Mouse (Mus musculus): ENCODE data around the gene Gm8108. TPM values are rescaled to one million over a fixed set of nuclear protein-coding genes. Genes with fewer than 3 reads are reported as not detected.
"Not testable (repeated sequence)": the region's sequence is repeated elsewhere in the genome, so short reads cannot be mapped to it uniquely, and the experiment has no call there.

The Gm8108 gene
- 0.09 and 0.54 TPM in 2 replicates for polyA plus RNA-seq (2014; fragmentation: Nextera tagmentation; extraction: Ambion mirVana)

GRCm38 (mm10) chr14:4110426-4110825, at the start of gene Gm8108:
TSS of gene Gm8108 (plus strand) at chr14:4110526.
- not testable (repeated sequence) for H3K27me3 ChIP-seq (ENCODE audit: control insufficient read depth, insufficient read depth, low read length); H3K36me3 ChIP-seq (ENCODE audit: control insufficient read depth, insufficient read depth, low read length); H3K4me1 ChIP-seq (ENCODE audit: control insufficient read depth, insufficient read depth, low read length); H3K9me3 ChIP-seq (ENCODE audit: control insufficient read depth, low read length); H3K9ac ChIP-seq (ENCODE audit: low read length); ATAC-seq (ENCODE audit: insufficient number of reproducible peaks, low FRiP score, low TSS enrichment, low read depth); H3K27ac ChIP-seq (replicated peaks; ENCODE audit: low read depth, low read length)
- WGBS: 3% methylated on average over 22 of the region's 37 CpGs
- DNase-seq (ENCODE audit: low spot score): peak; percentile 28
- Histone ChIP-seq H3K4me2 (ENCODE audit: low read depth, severe bottlenecking) (peak within 1 kb of the TSS; percentile 43), H3K4me3 (ENCODE audit: low read depth, low read length) (peak within 1 kb of the TSS; percentile 23)

GRCm38 (mm10) chr14:4083820-4084219, 26.5 kb upstream of the Gm8108 start, which contains the start of gene Gm3115:
TSS of gene Gm3115 (plus strand) at chr14:4084120.
- not testable (repeated sequence) for DNase-seq (ENCODE audit: low spot score); H3K27me3 ChIP-seq (ENCODE audit: control insufficient read depth, insufficient read depth, low read length); H3K27ac ChIP-seq (replicated peaks; ENCODE audit: low read depth, low read length); H3K4me1 ChIP-seq (ENCODE audit: control insufficient read depth, insufficient read depth, low read length); H3K9ac ChIP-seq (ENCODE audit: low read length); H3K9me3 ChIP-seq (ENCODE audit: control insufficient read depth, low read length); H3K4me3 ChIP-seq (ENCODE audit: low read depth, low read length); H3K4me2 ChIP-seq (ENCODE audit: low read depth, severe bottlenecking); H3K36me3 ChIP-seq (ENCODE audit: control insufficient read depth, insufficient read depth, low read length); ATAC-seq (ENCODE audit: insufficient number of reproducible peaks, low FRiP score, low TSS enrichment, low read depth)
- 65% methylated on average over 3 of the region's 3 CpGs for WGBS

DNA sequence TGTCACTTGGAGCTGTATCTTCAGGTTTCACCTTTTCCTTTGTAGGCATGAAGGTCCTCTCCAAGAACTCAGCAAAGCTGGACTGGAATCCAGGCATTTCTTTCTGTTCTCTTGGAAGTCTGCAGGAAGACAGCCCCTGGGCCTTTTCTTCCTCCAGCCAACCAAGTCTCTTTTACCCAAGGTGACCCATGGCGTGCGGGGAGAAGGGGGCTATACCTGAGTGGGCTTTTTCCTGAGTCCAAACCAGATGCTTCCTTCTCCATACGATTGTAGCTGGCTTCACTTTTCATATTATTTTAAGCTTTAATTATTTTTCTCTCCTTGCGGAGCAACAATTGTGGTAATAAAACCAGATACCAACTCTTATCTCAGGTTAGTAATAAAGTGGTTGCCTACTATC, 31.3 kb downstream of the Gm8108 start:
- ATAC-seq (ENCODE audit: insufficient number of reproducible peaks, low FRiP score, low TSS enrichment, low read depth); DNase-seq (ENCODE audit: low spot score); H3K9me3 ChIP-seq (ENCODE audit: control insufficient read depth, low read length); H3K27me3 ChIP-seq (ENCODE audit: control insufficient read depth, insufficient read depth, low read length); H3K27ac ChIP-seq (replicated peaks; ENCODE audit: low read depth, low read length); H3K4me3 ChIP-seq (ENCODE audit: low read depth, low read length); H3K4me1 ChIP-seq (ENCODE audit: control insufficient read depth, insufficient read depth, low read length); H3K36me3 ChIP-seq (ENCODE audit: control insufficient read depth, insufficient read depth, low read length); H3K4me2 ChIP-seq (ENCODE audit: low read depth, severe bottlenecking); H3K9ac ChIP-seq (ENCODE audit: low read length): not testable (repeated sequence)
- 90% methylated on average over 4 of the region's 4 CpGs for WGBS

DNA sequence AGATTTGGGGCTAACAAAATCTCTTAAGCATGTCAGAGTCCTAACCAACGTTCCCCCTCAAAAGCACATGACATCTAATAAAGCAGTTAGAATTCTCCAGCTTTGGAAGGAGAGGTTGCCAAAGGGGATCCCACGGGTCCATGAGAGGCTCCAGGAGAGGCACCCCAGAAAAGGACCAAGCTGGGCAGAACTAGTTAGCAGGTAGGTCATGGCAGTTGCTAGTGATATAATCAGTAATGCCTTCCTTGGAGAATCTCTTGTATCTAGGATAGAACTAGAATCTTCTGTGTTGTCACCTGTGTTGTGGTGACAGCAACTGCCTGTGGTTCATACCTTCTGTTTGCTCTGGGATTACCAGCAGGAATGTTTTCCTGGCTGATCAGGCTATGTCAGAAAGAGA, 54.4 kb downstream of the Gm8108 start, which contains the start of gene Gm3127:
TSS of gene Gm3127 (plus strand) at position 301 of the 400 bp plus-strand sequence.
- H3K27ac ChIP-seq (replicated peaks; ENCODE audit: low read depth, low read length); H3K9me3 ChIP-seq (ENCODE audit: control insufficient read depth, low read length); DNase-seq (ENCODE audit: low spot score); ATAC-seq (ENCODE audit: insufficient number of reproducible peaks, low FRiP score, low TSS enrichment, low read depth); H3K4me2 ChIP-seq (ENCODE audit: low read depth, severe bottlenecking); H3K9ac ChIP-seq (ENCODE audit: low read length); H3K4me3 ChIP-seq (ENCODE audit: low read depth, low read length); H3K27me3 ChIP-seq (ENCODE audit: control insufficient read depth, insufficient read depth, low read length); H3K36me3 ChIP-seq (ENCODE audit: control insufficient read depth, insufficient read depth, low read length); H3K4me1 ChIP-seq (ENCODE audit: control insufficient read depth, insufficient read depth, low read length): not testable (repeated sequence)
- WGBS: no CpG with 5 or more reads among the region's 2 CpGs

DNA sequence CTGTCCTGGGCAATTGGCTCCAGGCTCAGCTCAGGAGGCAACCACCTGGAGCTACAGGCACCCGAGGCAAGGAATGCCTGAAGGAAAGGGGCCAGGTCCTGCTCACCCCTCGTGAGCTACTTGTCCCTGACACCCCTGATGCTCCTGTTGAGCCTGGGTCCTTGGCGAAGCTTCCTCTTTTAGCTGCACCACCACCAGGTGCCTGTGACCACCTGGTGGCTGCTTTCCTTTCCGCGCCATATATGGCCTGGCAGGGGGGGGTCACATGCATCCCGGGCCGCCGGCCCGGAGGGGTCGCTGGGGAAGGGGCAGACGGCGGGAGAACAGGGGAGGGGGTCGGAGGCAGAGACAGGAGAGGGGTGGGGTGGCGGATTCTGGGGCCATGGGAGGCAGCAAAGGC, 71.7 kb downstream of the Gm8108 start:
- H3K36me3 ChIP-seq (ENCODE audit: control insufficient read depth, insufficient read depth, low read length); H3K9ac ChIP-seq (ENCODE audit: low read length); H3K27ac ChIP-seq (replicated peaks; ENCODE audit: low read depth, low read length); H3K27me3 ChIP-seq (ENCODE audit: control insufficient read depth, insufficient read depth, low read length); H3K9me3 ChIP-seq (ENCODE audit: control insufficient read depth, low read length); H3K4me1 ChIP-seq (ENCODE audit: control insufficient read depth, insufficient read depth, low read length); ATAC-seq (ENCODE audit: insufficient number of reproducible peaks, low FRiP score, low TSS enrichment, low read depth): not testable (repeated sequence)
- WGBS: 14% methylated on average over 13 of the region's 14 CpGs
- peak overlapping the region; percentile 38 for H3K4me2 ChIP-seq (ENCODE audit: low read depth, severe bottlenecking)
- peak overlapping the region; percentile 22; the same call in 1 of the 2 replicates for H3K4me3 ChIP-seq (ENCODE audit: low read depth, low read length)
- DNase-seq (ENCODE audit: low spot score): peak; percentile 19

Other genes with a start within 250 kb of the Gm8108 start
- gene Gm2916, start 226.4 kb upstream of the Gm8108 start, polyA plus RNA-seq (2014; fragmentation: Nextera tagmentation; extraction: Ambion mirVana): 0.08 and 0.27 TPM in 2 replicates
- gene Gm3029, start 178.8 kb upstream of the Gm8108 start, polyA plus RNA-seq (2014; fragmentation: Nextera tagmentation; extraction: Ambion mirVana): not detected in 2 replicates
- gene Gm3095, start 147.0 kb upstream of the Gm8108 start, polyA plus RNA-seq (2014; fragmentation: Nextera tagmentation; extraction: Ambion mirVana): not detected in 2 replicates
- not detected in 2 replicates for gene Gm3099, start 112.1 kb upstream of the Gm8108 start, polyA plus RNA-seq (2014; fragmentation: Nextera tagmentation; extraction: Ambion mirVana)
- gene Gm5796, start 86.6 kb upstream of the Gm8108 start, polyA plus RNA-seq (2014; fragmentation: Nextera tagmentation; extraction: Ambion mirVana): 0.14 and 0.57 TPM in 2 replicates
- gene Gm3115, start 26.4 kb upstream of the Gm8108 start, polyA plus RNA-seq (2014; fragmentation: Nextera tagmentation; extraction: Ambion mirVana): not detected in 2 replicates
- gene Gm3127, start 54.5 kb downstream of the Gm8108 start, polyA plus RNA-seq (2014; fragmentation: Nextera tagmentation; extraction: Ambion mirVana): not detected in 2 replicates
- 0.13 and 0.34 TPM in 2 replicates for gene Gm2974, start 72.0 kb downstream of the Gm8108 start, polyA plus RNA-seq (2014; fragmentation: Nextera tagmentation; extraction: Ambion mirVana)
- not detected in 2 replicates for gene Gm3138, start 139.1 kb downstream of the Gm8108 start, polyA plus RNA-seq (2014; fragmentation: Nextera tagmentation; extraction: Ambion mirVana)
- not detected in 2 replicates for gene Gm3149, start 206.8 kb downstream of the Gm8108 start, polyA plus RNA-seq (2014; fragmentation: Nextera tagmentation; extraction: Ambion mirVana)
- gene 2610042L04Rik, start 224.2 kb downstream of the Gm8108 start, polyA plus RNA-seq (2014; fragmentation: Nextera tagmentation; extraction: Ambion mirVana): 0.20 and 0.47 TPM in 2 replicates